Mouse (Mus musculus) lung, postnatal 0 days (tissue): ENCODE data around the gene Ubxn10.

Experiments used
- CTCF ChIP-seq: IDR thresholded peaks from 2 replicates; pipeline ENCODE4 v1.5.1; 2016; ENCODE audit warnings: antibody characterized with exemption, mild to moderate bottlenecking
- EP300 ChIP-seq: IDR thresholded peaks from 2 replicates; pipeline ENCODE4 v1.6.1; 2016; ENCODE audit warnings: antibody characterized with exemption, mild to moderate bottlenecking, control low read depth

GRCm38 (mm10) chr4:138712096-138712495 lies 24.9 kb downstream of the Ubxn10 start:
- TF ChIP-seq CTCF (no peak), EP300 (no peak)
